Mouse (Mus musculus) layer of hippocampus, postnatal 36 days (tissue): ENCODE results near the gene Zfp692. TPM values are rescaled to one million over a fixed set of nuclear protein-coding genes. Genes with fewer than 3 reads are reported as not detected.
"Not testable (repeated sequence)": the region's sequence is repeated elsewhere in the genome, so short reads cannot be mapped to it uniquely, and the experiment has no call there.

ENCODE experiments used
- DNase-seq, 2 experiments: peaks; one replicate each; pipeline ENCODE4 v3.0.0; 2022
- total RNA-seq, 2 experiments: library from RNA; stranded (reverse); gene quantifications; 2 replicates each; pipeline ENCODE4 v1.2.3; 2021

Zfp692 gene
- total RNA-seq, 2 experiments from 2014 or later, result 27.6 to 31.4 TPM

- DNase-seq, result no peak
Measured at GRCm38 (mm10) chr11:58354927-58355326, 48.1 kb downstream of the Zfp692 start.

GRCm38 (mm10) chr11:58357042-58357441 lies 50.2 kb downstream of the Zfp692 start:
- no peak for DNase-seq

- no peak for DNase-seq
Measured at GRCm38 (mm10) chr11:58357844-58358534, 51.1 kb downstream of the Zfp692 start.

- DNase-seq, result not testable (repeated sequence)
Measured at GRCm38 (mm10) chr11:58362562-58362961, 55.7 kb downstream of the Zfp692 start.

Other genes starting within 250 kb of the Zfp692 start
- not detected for gene Gm12248, start 213.9 kb upstream of the Zfp692 start, total RNA-seq
- 10 to 100 TPM; 53.2 to 55.0 TPM for gene Cnot8, start 202.9 kb upstream of the Zfp692 start, total RNA-seq
- gene Gemin5, start 138.5 kb upstream of the Zfp692 start, total RNA-seq, result 10 to 100 TPM; 20.4 to 22.0 TPM
- 10 to 100 TPM; 32.7 to 38.3 TPM for gene Mrpl22, start 135.4 kb upstream of the Zfp692 start, total RNA-seq
- 1 to 10 TPM; 2.1 TPM for gene Igtp, start 107.5 kb upstream of the Zfp692 start, total RNA-seq
- 1 to 10 TPM; 2.2 to 2.3 TPM for gene Irgm2, start 107.5 kb upstream of the Zfp692 start, total RNA-seq
- gene 4930438A08Rik, start 32.3 kb upstream of the Zfp692 start, total RNA-seq, result not detected
- gene Zfp672, start 23.3 kb downstream of the Zfp692 start, total RNA-seq, result 10 to 100 TPM; 44.0 to 51.2 TPM
- 10 to 100 TPM; 50.3 to 52.9 TPM for gene Sh3bp5l, start 23.7 kb downstream of the Zfp692 start, total RNA-seq
- under 1 TPM in 1 of 2 experiments, not detected in 1; 0.30 TPM for gene Lypd8, start 72.0 kb downstream of the Zfp692 start, total RNA-seq
- gene 1810065E05Rik, start 114.0 kb downstream of the Zfp692 start, total RNA-seq, result not detected
- not detected for gene Gm12253, start 125.5 kb downstream of the Zfp692 start, total RNA-seq
- gene Lypd9, start 145.9 kb downstream of the Zfp692 start, total RNA-seq, result not detected
- not detected for gene Olfr30, start 155.2 kb downstream of the Zfp692 start, total RNA-seq
- not detected for gene Olfr332, start 185.5 kb downstream of the Zfp692 start, total RNA-seq
- gene Olfr331, start 195.5 kb downstream of the Zfp692 start, total RNA-seq, result not detected
- not detected for gene Olfr330, start 227.8 kb downstream of the Zfp692 start, total RNA-seq
- gene Olfr329-ps, start 239.4 kb downstream of the Zfp692 start, total RNA-seq, result not detected
- gene Olfr328, start 248.6 kb downstream of the Zfp692 start, total RNA-seq, result under 1 TPM in 1 of 2 experiments, not detected in 1; 0.15 TPM